Mouse (Mus musculus) frontal cortex, postnatal 14 days (tissue): ENCODE measurements around the gene Zbtb40.

Experiments
- DNase-seq, 2 experiments: peaks; one replicate each; pipeline ENCODE4 v3.0.0; 2022; ENCODE audit warnings: low spot score in 2 of 2

Gene Zbtb40

GRCm38 (mm10) chr4:137033115-137033887 is 15.3 kb downstream of the Zbtb40 start:
- no peak for DNase-seq

DNA sequence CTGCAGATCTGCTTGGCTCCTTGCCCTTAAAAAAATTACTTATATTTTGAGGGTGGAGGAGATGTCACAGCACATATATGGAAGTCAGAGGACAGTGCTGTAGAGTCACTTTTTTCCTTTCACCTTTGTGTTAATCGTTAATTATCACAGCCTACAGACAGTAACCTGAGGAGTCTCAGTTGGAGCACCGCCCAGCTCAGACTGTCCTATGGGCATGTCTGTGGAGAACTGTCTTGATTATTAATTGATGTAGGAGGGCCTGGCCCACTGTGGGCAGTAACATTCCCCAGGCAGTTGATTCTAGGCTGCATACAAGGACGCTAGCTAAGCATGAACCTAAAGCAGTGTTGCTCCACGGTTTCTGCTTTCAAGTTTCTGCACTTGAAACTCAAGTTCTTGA is 16.1 kb downstream of the Zbtb40 start:
- no peak for DNase-seq

GRCm38 (mm10) chr4:137031319-137031718 is 17.3 kb downstream of the Zbtb40 start:
- no peak for DNase-seq

DNA sequence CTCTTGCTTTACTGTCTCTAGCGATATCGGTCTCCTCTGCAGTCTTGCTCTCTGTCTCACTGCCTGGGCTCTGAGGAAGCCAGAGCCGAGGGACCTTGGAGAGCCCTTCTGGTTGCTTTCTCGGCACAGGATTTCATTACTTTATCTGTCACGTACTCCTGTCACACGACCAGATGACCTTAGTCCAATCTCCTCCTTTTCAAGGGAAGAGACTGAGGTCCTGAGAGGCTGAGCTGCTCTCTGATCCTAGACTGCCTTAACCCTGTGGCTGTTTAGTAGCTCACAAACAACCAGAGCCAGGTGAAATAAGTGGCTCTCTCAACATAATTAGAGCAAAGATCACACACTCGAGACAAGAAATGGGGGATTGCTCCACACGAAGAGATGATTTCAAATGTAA is 19.3 kb downstream of the Zbtb40 start:
- DNase-seq = no peak

GRCm38 (mm10) chr4:137027051-137027450 is 21.6 kb downstream of the Zbtb40 start:
- DNase-seq = no peak

- DNase-seq = no peak
These were observed 23.0 kb downstream of the Zbtb40 start for GRCm38 (mm10) chr4:137025570-137025969.

GRCm38 (mm10) chr4:137025133-137025532 is 23.5 kb downstream of the Zbtb40 start:
- DNase-seq = no peak

DNA sequence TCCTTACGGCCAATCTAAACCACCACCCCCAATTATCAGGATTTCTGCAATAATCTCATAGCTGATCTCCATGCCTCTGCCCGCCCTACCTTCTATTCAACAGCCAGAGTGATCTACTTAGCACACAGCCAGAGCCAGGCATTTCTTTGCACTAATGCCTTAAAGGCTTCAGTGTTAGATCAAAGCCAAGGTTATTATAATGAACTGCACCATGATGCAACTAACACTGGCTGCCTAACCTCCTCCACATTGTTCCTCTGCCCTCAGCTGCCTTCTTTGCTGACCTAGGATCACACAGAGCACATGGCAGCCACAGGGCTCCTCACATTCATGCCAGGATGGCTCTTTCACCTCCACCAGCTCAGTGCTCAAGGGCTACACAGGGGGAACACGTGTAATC is 28.5 kb downstream of the Zbtb40 start:
- no peak for DNase-seq

- DNase-seq = no peak
These were observed 32.7 kb downstream of the Zbtb40 start for GRCm38 (mm10) chr4:137015934-137016333.

DNA sequence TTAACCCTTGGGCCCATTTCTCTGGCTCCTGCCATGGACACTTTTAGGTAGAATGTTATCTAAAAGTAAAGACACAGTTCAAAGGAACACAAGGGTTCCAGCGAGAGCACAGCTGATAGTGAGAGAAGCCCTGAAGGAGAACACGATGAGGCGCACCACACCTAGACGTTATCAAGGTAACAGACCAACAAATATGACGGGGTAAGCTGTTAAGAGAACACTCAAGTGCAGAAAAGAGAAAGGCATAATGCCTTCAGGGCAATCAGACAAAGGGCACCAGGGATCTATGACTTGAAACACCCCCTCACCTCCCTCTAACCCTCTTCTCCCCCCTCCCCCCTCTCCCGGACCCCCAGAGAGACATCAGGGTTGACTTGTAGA is 33.1 kb downstream of the Zbtb40 start:
- DNase-seq = no peak

DNA sequence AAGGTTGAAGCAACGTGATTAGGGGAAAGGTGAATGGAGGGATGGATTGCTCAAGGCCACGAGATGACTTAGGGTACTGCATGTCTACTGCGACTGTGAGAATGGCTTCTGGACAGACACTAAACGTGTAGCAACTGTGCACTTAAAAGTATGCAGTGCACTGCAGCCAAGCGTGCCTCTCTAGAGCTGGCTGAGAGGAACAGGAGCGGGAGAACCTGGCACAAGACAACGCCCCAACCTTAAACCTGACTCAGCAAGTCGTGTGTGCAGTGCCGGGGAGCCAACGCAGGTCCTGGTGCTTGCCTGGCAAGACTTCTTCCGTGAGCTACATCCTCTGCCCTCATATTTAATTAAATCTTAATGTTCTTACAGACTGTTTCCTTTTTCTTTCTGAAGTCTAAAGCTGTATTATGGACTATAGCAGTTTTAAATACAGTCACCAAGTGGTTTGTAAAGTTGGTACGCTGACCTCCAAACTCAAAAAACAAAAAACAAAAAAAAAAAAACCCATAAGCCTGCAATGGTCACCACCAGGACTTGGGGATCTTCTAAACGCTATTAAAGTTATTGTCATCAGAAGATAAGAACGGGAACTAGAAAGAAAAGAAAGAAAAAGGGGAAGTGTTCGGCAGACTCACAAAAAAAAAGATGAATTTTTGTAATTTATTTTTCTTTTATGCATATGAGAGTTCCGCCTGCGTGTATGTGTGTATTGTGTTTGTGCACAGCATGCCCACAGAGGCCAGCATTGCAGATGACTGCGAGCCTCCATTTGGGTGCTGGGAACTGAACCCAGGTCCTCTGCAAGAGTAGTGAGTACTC is 33.7 kb downstream of the Zbtb40 start:
- DNase-seq = no peak

GRCm38 (mm10) chr4:137014124-137014523 is 34.5 kb downstream of the Zbtb40 start:
- no peak for DNase-seq

DNA sequence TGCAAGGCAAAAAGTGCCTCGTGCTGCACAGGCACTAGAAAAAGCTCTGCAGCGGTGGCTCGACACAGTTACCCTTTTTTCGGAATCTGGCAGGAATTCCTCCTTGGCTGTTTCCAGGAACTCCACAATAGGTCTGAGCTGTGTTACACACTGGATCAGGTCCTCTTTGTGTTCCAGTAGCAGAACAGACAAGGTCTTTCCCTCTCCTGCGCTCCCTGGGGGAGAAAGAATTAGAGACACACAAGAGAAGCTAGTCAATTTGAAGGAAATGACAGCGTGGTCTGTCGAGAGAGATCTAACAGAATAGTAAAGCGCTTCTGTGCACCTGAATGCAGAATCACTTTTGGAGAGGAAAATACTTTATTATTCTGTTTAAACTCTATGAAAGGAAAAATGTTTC is 41.6 kb downstream of the Zbtb40 start:
- DNase-seq = no peak

- DNase-seq = no peak
These were observed 46.8 kb downstream of the Zbtb40 start for GRCm38 (mm10) chr4:137001825-137002224.

DNA sequence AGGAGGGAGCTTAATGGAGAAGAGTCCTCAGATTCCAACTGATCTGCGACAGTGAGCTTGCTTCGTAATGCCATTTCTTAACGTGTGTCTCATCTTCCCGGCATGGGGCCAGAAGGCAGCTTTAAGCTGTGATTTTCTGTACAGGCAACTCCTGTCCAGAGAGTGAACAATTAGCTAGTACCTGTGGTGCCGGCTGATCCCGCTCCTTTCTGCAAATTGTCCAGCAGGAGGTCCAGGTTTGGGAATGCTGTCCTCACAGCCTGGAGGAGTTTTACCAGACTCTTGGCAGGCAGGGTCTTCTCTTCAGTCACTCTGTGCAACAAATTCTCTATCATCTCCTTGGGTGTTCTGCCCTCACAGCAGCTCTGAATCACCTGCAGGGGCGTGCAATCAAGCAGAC is 47.6 kb downstream of the Zbtb40 start:
- no peak for DNase-seq

DNA sequence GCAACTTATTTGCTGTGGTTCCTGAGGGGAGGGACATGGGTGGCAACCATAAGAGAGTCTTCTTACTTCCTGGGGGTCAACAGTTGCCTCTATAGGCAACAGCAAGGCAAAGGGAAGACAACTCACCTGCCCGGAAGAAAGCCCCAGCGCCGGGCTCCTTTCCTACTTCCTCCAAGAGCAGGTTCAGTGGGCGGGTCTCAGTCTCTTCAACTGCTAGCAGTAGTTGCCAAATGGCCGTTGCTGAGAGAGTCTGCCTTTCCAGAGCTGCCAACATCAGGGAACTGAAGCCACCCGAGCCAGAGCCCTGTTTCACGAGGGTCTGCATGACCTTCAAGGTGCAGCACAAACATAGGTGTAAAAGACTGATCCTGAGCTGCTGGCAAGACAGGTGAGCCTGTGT is 50.2 kb downstream of the Zbtb40 start:
- no peak for DNase-seq

DNA sequence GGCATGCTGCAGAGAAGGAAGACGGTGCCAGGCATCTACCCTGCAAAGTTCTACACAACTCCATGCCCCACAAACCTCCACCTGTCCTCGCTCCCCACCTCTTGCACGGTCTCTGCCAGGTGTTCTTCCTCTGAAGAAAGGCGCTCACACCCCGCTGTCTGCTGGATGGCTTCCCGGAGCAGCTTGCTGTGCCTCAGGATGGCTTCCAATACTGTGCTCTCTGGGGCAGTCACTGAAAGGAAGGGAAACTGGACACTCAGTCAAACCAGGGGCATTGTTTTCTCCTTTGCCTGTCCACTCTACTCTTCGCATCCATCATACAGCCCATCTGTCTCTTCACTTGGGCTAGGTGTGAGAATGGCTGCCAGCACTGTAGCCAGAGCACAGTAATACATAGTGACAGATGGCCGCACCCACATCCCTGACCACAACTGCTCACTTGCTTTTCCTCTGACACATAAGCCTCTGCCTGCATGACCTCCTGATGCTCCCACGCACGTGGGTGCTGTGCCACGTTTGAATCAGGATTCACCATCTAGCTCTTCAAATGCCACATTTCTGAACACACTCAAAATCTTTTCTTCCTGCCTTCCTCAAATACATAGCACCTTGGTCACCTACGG is 50.8 kb downstream of the Zbtb40 start:
- DNase-seq = no peak

DNA sequence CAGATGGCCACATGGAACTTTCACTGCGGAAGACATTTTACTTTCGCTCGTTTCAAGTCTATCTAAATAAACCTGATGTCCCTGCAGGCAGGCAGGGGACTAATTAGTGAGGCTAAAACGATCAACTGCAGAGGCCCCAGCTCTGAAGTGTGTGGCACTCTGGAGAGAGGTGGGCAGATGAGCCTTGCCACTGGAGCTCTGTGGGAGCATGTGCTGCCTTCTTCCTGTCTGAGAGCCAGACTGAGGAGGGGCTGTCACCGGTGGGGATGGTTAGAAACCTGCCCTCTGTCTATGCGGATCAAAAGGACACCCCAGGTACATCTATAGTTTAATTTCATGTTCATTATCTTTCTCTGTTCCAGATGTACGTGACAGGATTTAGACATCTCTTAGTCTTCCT is 51.7 kb downstream of the Zbtb40 start:
- DNase-seq = no peak

GRCm38 (mm10) chr4:136995361-136995760 is 53.2 kb downstream of the Zbtb40 start:
- no peak for DNase-seq

- no peak for DNase-seq
These were observed 66.5 kb downstream of the Zbtb40 start for GRCm38 (mm10) chr4:136981993-136982695.

DNA sequence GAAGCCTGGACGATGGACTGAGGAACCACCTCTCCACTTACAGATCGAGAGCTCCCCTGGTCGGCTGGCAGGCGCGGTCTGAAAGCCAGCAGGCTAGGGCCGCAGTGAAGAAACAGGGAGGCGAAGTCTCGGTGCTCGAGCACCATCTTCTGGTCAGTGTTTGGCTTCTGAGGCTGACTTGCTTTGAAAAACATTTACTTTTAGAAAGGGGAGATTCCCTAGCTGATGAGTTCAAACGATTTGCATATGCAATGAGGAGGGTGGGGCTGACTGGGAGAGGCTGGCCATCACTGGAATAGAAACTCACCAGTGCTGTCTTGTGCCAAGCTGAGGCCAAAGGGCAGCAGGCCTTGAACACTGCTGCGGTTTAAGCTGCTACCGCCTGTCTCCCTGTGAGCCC is 67.3 kb downstream of the Zbtb40 start:
- peak in 1 of 2 experiments; percentile 47 for DNase-seq

- DNase-seq = no peak
These were observed 67.7 kb downstream of the Zbtb40 start for GRCm38 (mm10) chr4:136980921-136981320.
